Mouse (Mus musculus) thymus, adult 2 months (tissue): ENCODE measurements around the gene Acsf3. TPM values are rescaled to one million over a fixed set of nuclear protein-coding genes. Genes with fewer than 3 reads are reported as not detected.

ENCODE experiments used
- DNase-seq: peaks from one replicate; pipeline ENCODE4 v3.0.0; 2021
- H3K27ac ChIP-seq: fragments of 200-500 bp; 2 replicates; pipeline ENCODE4 v1.5.1; 2012; ENCODE audit warnings: low read length, control low read depth; ENCODE audit not compliant: control insufficient read depth, insufficient read depth
- H3K27me3 ChIP-seq: fragments of 200-500 bp; 2 replicates; pipeline ENCODE4 v1.6.1; 2012; ENCODE audit warnings: mild to moderate bottlenecking, low read length, moderate library complexity, mixed read lengths; ENCODE audit not compliant: control insufficient read depth, insufficient read depth
- H3K36me3 ChIP-seq: fragments of 200-500 bp; 2 replicates; pipeline ENCODE4 v1.6.1; 2012; ENCODE audit warnings: mild to moderate bottlenecking, low read length, moderate library complexity; ENCODE audit not compliant: control insufficient read depth, insufficient read depth
- H3K4me1 ChIP-seq: fragments of 200-500 bp; replicated peaks from 2 replicates; pipeline ENCODE4 v1.6.1; 2012; ENCODE audit warnings: low read length; ENCODE audit not compliant: control insufficient read depth, insufficient read depth
- H3K4me3 ChIP-seq: fragments of 200-500 bp; 2 replicates; pipeline ENCODE4 v1.5.1; 2012; ENCODE audit warnings: mild to moderate bottlenecking, low read length, control low read depth, moderate library complexity; ENCODE audit not compliant: control insufficient read depth, insufficient read depth
- CTCF ChIP-seq: fragments of 200-500 bp; IDR thresholded peaks from 2 replicates; pipeline ENCODE4 v1.5.1; 2012; ENCODE audit warnings: mild to moderate bottlenecking, control low read depth, low read length, moderate library complexity, borderline replicate concordance; ENCODE audit not compliant: control insufficient read depth, poor library complexity, insufficient read depth; ENCODE audit errors: extremely low read depth
- POLR2A ChIP-seq: fragments of 200-500 bp; IDR thresholded peaks from 2 replicates; pipeline ENCODE4 v1.6.1; 2012; ENCODE audit warnings: mild to moderate bottlenecking, low read length, control low read depth, moderate library complexity; ENCODE audit not compliant: control insufficient read depth, poor library complexity, insufficient read depth; ENCODE audit errors: extremely low read depth
- WGBS: fragments of 180-500 bp; shearing (Covaris S2); methylation state at CpG from one replicate; pipeline ENCODE4 v1.1.7; 2018; 5-methylcytosine and 5-hydroxymethylcytosine counted together
- polyA plus RNA-seq: library from polyadenylated mRNA; depleted of rRNA; stranded (reverse); fragments of >200 nt; gene quantifications from 2 replicates; pipeline ENCODE4 v1.2.3, GENCODE M21; 2012

Acsf3 gene
- polyA plus RNA-seq, 1 experiment, result 17.5 TPM

- Histone ChIP-seq H3K4me3 (no peak overlapping the region), H3K27me3 (no peaks in the 10 kb centered on the region), H3K4me1 (peaks cover 37% of the 10 kb centered on the region), H3K27ac (no peak overlapping the region), H3K36me3 (no peaks in the 10 kb centered on the region)
- no peak for TF ChIP-seq POLR2A
- no peak for TF ChIP-seq CTCF
- DNase-seq, result no peak
- WGBS, result 64% methylated on average over 7 of the region's 7 CpGs
These were observed 15.2 kb upstream of the Acsf3 start for GRCm38 (mm10) chr8:122760116-122760515.

- peaks cover 46% of the 10 kb centered on the region for H3K4me1 ChIP-seq
- DNase-seq, result no peak
- no peaks in the 10 kb centered on the region for H3K27me3 ChIP-seq
- TF ChIP-seq CTCF (no peak), POLR2A (no peak)
- WGBS, result 83% methylated on average over 6 of the region's 6 CpGs
- no peak overlapping the region for H3K4me3 ChIP-seq
- no peaks in the 10 kb centered on the region for H3K36me3 ChIP-seq
- no peak overlapping the region for H3K27ac ChIP-seq
These were observed 14.2 kb upstream of the Acsf3 start for GRCm38 (mm10) chr8:122761109-122761508.

GRCm38 (mm10) chr8:122762731-122763266 lies 12.5 kb upstream of the Acsf3 start:
- TF ChIP-seq CTCF, result no peak
- TF ChIP-seq POLR2A, result no peak
- no peaks in the 10 kb centered on the region for H3K36me3 ChIP-seq
- H3K27me3 ChIP-seq, result no peaks in the 10 kb centered on the region
- no peak overlapping the region for H3K27ac ChIP-seq
- DNase-seq, result no peak
- 66% methylated on average over 12 of the region's 12 CpGs for WGBS
- H3K4me1 ChIP-seq, result peaks cover 60% of the 10 kb centered on the region
- H3K4me3 ChIP-seq, result no peak overlapping the region

GRCm38 (mm10) chr8:122763267-122763738 lies 12.0 kb upstream of the Acsf3 start:
- H3K27ac ChIP-seq, result no peak overlapping the region
- TF ChIP-seq CTCF, result no peak
- TF ChIP-seq POLR2A, result no peak
- 91% methylated on average over 14 of the region's 14 CpGs for WGBS
- no peak overlapping the region for H3K4me3 ChIP-seq
- DNase-seq, result no peak
- H3K36me3 ChIP-seq, result no peaks in the 10 kb centered on the region
- no peaks in the 10 kb centered on the region for H3K27me3 ChIP-seq
- H3K4me1 ChIP-seq, result peaks cover 60% of the 10 kb centered on the region

- Histone ChIP-seq H3K4me3 (no peak overlapping the region), H3K27me3 (no peaks in the 10 kb centered on the region), H3K27ac (no peak overlapping the region; the same call in 1 of the 2 replicates), H3K4me1 (peaks cover 75% of the 10 kb centered on the region), H3K36me3 (no peaks in the 10 kb centered on the region)
- TF ChIP-seq CTCF (no peak), POLR2A (no peak)
- DNase-seq, result no peak
- 43% methylated on average over 7 of the region's 7 CpGs for WGBS
These were observed 10.4 kb upstream of the Acsf3 start for GRCm38 (mm10) chr8:122764790-122765474.

GRCm38 (mm10) chr8:122766189-122766588 lies 9.1 kb upstream of the Acsf3 start:
- 5% methylated on average over 5 of the region's 5 CpGs for WGBS
- peaks cover 70% of the 10 kb centered on the region for H3K4me1 ChIP-seq
- H3K36me3 ChIP-seq, result no peaks in the 10 kb centered on the region
- TF ChIP-seq CTCF, result no peak
- no peak for TF ChIP-seq POLR2A
- DNase-seq, result peak; percentile 62
- no peak overlapping the region for H3K27ac ChIP-seq
- H3K27me3 ChIP-seq, result no peaks in the 10 kb centered on the region
- no peak overlapping the region for H3K4me3 ChIP-seq
